Mouse (Mus musculus): Measurements from ENCODE around the gene Pagr1a.
A peak's percentile ranks its signal among the peaks of the same experiment; 100 is the strongest.

The Pagr1a gene

GRCm38 (mm10) chr7:127020901-127021562 is 3.9 kb upstream of the Pagr1a start, which contains the start of the genes Gm42742 and Prrt2:
Gene Gm42742, minus strand, starts transcription at chr7:127021097.
Gene Prrt2, minus strand, starts transcription at chr7:127021211.
- peak; percentile 44 for DNase-seq

- DNase-seq, result no peak
Measured at GRCm38 (mm10) chr7:127020491-127020890, 3.3 kb upstream of the Pagr1a start.

DNA sequence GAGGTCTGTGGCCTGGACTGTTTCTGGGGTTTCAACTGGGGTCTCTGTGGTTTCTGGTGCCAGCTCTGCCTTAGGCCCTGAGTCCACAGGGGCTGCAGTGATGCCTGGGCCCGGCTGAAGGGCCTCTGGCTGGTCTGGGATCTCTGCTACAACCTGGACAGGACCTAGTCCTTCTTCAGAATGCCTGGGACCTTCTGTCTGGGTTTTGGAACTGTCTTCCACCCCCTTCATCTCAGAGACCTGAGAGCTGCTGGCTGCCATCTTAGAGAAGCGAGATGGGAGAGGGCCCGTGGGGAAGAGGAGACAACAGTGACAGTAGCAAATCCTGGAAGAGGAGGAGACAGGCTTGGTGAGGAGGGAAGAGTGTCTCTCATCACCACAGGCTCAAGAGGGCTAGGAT is 2.9 kb upstream of the Pagr1a start:
- DNase-seq, result no peak

DNA sequence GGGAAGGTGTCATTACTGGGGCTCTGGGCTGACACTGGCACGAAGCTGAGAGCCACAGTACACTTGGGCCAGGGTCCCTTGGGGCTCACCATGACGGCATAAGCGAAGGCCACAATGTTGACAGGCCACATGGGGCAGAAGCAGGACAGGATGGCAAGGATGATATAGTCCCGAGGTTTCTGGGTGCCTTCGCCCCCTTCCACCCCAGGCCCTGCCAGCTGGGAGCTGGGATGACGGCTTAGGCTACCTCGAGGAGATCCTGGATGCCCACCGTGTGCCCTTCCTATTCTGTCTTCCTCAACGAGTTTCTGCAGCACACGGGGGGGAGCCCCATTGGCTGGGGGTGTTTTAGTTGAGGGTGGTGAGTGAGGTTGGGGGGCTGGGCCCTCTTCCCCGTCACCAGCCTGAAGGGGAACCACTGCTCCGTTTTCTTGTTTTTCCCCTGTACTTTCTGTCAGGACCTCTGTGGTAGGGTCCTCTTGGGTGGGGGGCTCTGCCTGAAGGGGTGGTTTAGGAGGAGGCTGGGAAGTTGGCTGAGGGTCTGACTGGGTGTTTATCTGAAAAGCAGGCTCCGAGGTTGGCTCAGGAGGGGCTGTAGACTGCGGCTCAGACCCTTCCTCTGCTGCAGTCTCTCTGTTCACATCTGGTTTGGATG is 2.3 kb upstream of the Pagr1a start:
- no peak for DNase-seq

DNA sequence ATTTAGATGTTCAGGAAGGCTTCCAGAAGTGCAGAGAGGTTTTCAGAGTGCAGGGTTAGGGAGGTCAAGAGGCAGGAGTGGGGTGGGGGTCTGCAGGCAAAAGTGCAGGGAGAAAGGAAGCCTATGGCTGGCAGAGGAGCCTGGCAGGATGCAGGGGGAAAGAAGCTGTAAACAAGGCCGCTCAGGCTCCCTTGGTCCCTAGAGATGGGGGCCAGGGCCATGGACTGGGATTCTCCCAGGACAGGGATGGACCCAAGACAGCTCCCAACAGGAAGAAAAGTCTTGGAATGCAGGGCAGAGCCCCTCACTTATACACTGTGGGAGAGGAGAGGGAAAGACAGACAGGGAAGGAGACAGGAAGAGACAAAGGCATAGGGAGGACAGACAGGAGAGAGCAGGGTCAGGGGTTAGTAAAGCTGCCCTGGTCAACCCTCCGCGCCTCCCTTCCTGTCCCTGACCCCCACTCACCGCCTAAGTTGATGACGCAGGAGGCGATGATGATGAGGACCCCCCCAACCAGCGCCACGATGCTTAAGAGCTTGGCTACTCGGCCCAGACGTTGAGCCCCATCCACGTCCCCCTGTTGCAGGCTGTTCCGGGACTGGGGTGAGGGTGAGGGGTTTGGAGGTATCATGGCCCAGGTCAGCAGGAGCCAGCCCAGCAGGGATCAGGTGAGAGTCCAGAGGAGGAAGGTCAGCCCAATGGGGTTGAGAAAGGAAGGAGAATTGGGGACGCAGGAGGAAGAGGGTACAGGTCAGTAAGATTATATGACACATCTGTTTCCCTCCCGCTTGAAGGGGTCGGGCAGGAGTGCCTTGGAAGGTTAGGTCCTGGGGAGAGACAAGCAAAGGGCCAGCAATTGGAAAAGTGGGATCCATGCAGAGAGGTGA is 1.5 kb upstream of the Pagr1a start:
- no peak for DNase-seq

DNA sequence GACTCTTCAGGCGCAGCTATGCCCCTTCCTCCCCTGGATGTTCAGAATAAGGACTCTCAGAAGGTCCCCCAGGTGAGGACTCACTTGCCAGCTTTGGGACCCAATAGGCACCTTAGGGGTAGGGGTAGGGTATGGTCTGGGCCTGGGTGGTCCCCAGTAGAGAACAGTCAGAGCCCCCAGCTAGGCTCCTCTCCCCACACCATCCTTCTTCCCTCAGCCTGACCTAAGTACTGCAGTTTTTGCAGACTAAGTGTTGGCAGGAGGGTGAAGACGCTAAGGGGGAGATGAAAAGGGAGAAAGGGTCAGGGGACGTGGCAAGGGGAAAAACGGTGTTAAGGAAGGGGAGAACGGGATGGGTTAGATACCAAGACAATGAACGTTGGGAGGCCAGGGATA is 796 bp upstream of the Pagr1a start:
- DNase-seq, result no peak

- peak; percentile 74 for DNase-seq
Measured at GRCm38 (mm10) chr7:127016486-127016938, 640 bp downstream of the Pagr1a start.

GRCm38 (mm10) chr7:127016481-127016485 is 869 bp downstream of the Pagr1a start, which contains the start of gene Pagr1b:
Gene Pagr1b, minus strand, starts transcription at chr7:127016484.
- DNase-seq, result no peak

DNA sequence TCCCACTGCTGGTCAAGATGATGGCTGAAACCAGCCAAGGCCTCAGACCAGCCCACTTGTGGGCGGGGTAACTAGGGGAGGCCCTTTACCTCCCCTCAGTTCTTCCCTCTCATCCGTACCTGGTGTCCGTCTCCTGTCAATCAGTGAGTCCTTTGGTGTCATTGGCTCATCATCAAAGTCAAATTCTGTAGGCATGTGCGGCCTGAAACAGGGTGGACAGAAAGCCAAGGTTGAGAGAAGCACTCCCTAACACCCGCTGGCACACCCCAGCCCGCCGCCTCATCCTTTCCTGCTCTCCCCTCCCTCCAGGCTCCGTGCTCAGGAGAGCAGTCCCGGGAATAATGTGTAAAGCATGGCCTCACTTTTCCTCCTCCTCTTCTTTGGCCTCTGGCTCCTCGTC is 1.1 kb downstream of the Pagr1a start:
- peak; percentile 71 for DNase-seq

- DNase-seq, result no peak
Measured at GRCm38 (mm10) chr7:127014993-127015392, 2.2 kb downstream of the Pagr1a start.

DNA sequence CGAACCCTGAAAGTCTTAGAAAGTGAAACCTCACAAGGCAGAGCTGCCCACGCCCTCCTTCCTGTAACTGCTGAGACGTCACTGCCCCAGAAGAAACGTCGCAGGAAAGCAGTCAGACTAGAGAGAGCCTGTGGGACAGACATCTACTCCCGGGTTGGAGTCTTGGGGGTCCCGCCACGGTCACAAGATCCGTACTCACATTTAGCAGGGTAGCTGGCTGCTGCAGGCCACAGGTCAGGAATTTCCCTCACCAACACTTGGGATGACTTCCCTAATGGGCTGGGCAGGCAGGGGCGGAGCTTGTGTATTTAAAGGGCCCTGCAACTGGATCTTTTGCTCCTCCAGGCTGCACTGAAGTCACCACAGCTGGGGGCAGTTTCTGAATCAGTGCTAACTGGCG is 2.8 kb downstream of the Pagr1a start, which contains the start of gene Mvp:
Gene Mvp (minus strand): TSS at position 302 of the 400 bp plus-strand sequence.
- peak; percentile 90 for DNase-seq

DNA sequence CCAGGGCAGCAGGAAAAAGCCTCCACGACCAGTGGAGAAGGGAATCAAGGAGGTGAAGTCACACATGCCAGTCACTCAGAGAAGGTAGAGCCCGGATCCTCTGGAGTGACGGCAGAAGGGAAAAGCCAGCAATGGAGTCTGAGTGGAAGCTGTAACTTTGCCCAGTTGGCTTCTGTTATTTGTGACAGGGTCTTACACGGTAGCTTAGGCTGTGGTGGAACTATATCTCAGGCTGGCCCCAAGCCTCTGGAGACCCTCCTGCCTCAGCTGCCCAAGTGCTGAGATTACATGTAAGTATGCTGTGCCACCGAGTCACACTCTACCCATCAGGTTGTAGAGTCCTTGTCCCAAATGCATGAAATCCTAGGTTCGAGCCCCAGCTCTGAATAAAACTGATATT is 3.8 kb downstream of the Pagr1a start:
- DNase-seq, result no peak

- no peak for DNase-seq
Measured at GRCm38 (mm10) chr7:127012845-127013244, 4.3 kb downstream of the Pagr1a start.

DNA sequence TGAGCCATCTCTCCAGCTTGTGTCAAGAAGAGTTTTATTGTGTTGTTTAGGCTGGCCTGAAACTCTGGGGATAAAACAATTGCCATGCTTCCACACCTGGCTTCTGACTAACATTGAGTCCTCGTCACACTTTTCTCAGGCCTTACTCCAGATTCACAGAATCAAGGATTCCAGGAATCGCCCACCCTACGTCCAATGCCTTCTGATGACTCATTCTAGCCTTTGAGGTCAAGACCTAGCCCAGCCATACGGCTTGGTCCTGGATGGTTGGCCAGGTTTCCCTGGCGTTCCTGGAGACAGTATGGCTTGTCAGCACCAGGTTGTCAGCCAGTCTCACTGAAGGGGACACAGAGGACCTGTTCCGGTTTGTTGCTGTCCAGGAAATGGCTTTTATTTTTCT is 4.8 kb downstream of the Pagr1a start:
- DNase-seq, result no peak

GRCm38 (mm10) chr7:127011717-127012116 is 5.4 kb downstream of the Pagr1a start:
- no peak for DNase-seq

- DNase-seq, result no peak
Measured at GRCm38 (mm10) chr7:127011051-127011450, 6.1 kb downstream of the Pagr1a start.

GRCm38 (mm10) chr7:127009307-127010085 is 7.7 kb downstream of the Pagr1a start:
- DNase-seq, result no peak

DNA sequence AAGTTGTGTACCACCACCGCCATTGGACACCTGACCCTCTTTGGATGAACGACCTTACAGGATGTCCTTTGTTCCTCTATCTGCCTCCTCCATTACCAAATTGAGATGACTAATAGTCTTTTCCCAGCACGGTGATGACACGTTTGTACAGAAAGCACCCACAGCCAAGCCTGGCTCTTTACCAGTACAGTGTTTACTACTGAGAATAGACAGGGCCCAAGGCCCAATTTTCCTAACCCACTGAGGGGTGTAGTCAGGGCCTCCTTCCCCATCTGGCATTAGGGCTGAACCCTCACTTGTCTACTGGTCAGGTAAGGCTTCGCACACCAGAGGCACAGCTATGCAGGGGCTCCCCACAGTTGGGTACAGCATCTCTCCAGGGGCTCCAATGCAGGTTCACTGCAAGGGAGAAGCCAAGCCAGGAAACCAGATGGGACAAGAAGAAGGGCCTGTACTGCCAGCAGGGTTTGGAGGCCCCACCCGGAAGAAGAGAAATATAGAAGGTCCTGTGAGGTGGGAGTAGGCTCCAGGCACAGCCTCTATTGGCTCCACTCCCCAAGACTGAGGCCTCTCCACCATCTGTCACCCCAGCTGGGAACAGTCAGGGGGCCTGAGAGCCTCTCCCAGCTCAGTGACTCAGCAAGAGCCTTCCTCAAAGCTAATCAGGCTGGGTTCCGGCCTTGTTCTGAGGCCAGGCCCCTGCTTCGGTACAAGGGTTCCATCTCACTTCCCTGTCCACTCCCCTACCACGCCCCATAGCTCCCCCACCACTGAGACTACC is 8.7 kb downstream of the Pagr1a start:
- peak; percentile 78 for DNase-seq

GRCm38 (mm10) chr7:127007313-127008024 is 9.7 kb downstream of the Pagr1a start:
- DNase-seq, result no peak

DNA sequence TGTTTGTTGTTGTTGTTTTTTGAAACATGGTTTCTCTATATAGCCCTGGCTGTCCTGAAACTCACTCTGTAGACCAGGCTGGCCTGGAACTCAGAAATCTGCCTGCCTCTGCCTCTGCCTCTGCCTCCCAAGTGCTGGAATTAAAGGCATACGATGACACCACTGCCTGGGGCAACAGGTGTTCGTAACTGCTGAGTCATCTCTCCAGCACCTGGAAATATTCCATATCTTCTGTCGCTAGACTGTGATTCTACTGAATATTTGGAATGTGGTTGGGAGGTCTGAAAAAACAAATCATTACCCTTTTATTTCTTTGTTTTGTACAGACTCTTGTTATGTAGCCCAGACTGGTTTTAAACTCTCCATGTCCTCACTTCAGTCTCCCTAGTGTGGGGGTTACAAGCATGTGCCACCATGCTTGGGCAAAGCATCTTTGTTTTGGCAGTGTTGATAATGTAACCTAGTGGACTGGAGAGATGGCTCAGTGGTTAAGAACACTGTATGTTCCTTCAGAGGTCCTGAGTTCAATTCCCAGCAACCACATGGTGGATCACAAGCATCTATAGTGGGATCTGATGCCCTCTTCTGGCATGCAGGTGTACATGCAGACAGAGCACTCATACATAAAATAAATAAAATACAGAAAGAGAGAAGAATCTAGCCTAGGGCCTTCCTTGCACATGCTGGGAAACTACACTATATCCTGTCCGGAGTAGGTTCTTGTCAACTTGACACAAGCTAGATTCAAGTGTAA is 12.9 kb downstream of the Pagr1a start:
- no peak for DNase-seq

- no peak for DNase-seq
Measured at GRCm38 (mm10) chr7:127003620-127004019, 13.5 kb downstream of the Pagr1a start.
